Mouse (Mus musculus) embryonic facial prominence, embryonic 12.5 days (tissue): ENCODE results near the gene Ehhadh. TPM values are rescaled to one million over a fixed set of nuclear protein-coding genes. Genes with fewer than 3 reads are reported as not detected.
"Not testable (repeated sequence)": the region's sequence is repeated elsewhere in the genome, so short reads cannot be mapped to it uniquely, and the experiment has no call there.

ENCODE experiments used
- ATAC-seq: fragments of 200-750 bp; cut with Nextera tagmentation; 2 replicates; pipeline ENCODE4 v1.8.0; 2017; ENCODE audit not compliant: insufficient number of reproducible peaks, insufficient read depth, low FRiP score, low TSS enrichment
- H3K27ac ChIP-seq: fragments of 300-500 bp; sonication (generic); 2 replicates; pipeline ENCODE4 v1.5.1; 2016; ENCODE audit warnings: mild to moderate bottlenecking
- H3K27me3 ChIP-seq: fragments of 300-500 bp; sonication (generic); 2 replicates; pipeline ENCODE4 v1.6.1; 2016; ENCODE audit warnings: mild to moderate bottlenecking, moderate library complexity
- H3K36me3 ChIP-seq: fragments of 300-500 bp; sonication (generic); 2 replicates; pipeline ENCODE4 v1.6.1; 2016; ENCODE audit warnings: mild to moderate bottlenecking
- H3K4me1 ChIP-seq: fragments of 300-500 bp; sonication (generic); 2 replicates; pipeline ENCODE4 v1.6.1; 2016
- H3K4me2 ChIP-seq: fragments of 300-500 bp; sonication (generic); replicated peaks from 2 replicates; pipeline ENCODE4 v1.6.1; 2016; ENCODE audit warnings: mild to moderate bottlenecking, moderate library complexity
- H3K4me3 ChIP-seq: fragments of 300-500 bp; sonication (generic); 2 replicates; pipeline ENCODE4 v1.5.1; 2016; ENCODE audit warnings: mild to moderate bottlenecking
- H3K9ac ChIP-seq: fragments of 300-500 bp; sonication (generic); 2 replicates; pipeline ENCODE4 v1.6.1; 2016; ENCODE audit warnings: mild to moderate bottlenecking, moderate library complexity
- H3K9me3 ChIP-seq: fragments of 300-500 bp; sonication (generic); 2 replicates; pipeline ENCODE4 v1.6.1; 2016; ENCODE audit warnings: mild to moderate bottlenecking, moderate library complexity
- WGBS: fragments of 180-500 bp; shearing (Covaris S2); methylation state at CpG from one replicate; pipeline ENCODE4 v1.1.7; 2016; 5-methylcytosine and 5-hydroxymethylcytosine counted together
- polyA plus RNA-seq: library from polyadenylated mRNA; unstranded; fragments of >200 nt; fragmentation: Nextera tagmentation; extraction: Ambion mirVana; gene quantifications from 2 replicates; pipeline ENCODE4 v1.2.1, GENCODE M21; 2016

Gene Ehhadh
- polyA plus RNA-seq, 1 experiment from 2014 or later, result 2.4 TPM

DNA sequence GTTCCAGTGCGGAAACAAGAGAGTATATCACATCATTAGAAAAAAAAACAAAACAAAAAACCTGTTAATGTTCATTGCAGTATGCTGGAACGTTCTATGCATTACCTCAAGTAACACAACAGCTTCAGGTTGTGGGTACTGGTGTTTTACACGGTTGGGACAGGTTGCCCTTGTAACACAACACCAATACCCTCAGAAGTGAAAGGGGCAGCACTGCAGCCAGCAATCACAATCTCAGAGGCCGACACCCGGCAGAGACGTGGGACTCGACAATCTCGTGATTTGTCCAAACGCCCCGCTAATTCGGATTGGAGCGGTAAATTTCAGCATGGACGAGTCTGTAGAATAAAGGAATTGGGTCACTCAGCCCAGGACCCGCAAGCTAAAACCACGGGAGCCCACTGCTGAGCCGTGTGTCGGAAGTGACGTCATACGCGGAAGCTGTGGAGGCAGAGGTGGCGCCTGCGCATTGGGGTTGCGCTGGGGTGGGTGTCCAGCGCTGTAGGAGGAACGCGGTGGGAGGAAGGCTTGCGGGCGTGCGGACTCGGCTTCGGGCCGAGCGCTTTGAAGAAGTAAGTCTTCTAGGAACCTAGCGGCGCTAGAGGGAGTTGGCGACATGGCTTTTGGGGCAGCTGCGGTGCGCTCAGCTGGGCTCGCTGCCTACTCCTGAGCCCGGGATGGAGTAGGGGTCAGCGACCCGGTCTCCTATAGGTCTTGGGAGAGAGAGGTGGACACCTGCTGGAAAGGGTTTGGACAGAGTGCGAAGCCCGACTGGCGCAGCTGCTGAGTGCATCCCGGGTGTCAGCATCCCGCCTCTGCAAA lies 6.5 kb upstream of the Ehhadh start, which contains the start of gene Map3k13:
TSS of gene Map3k13 (plus strand) at position 472 of the 822 bp plus-strand sequence.
- Histone ChIP-seq H3K9ac (peak within 1 kb of the TSS; percentile 73), H3K9me3 (no peaks in the 10 kb centered on the region), H3K36me3 (peaks cover under 1% of the 10 kb centered on the region; the same call in 1 of the 2 replicates), H3K27ac (peak within 1 kb of the TSS; percentile 78), H3K4me2 (peak within 1 kb of the TSS; percentile 70), H3K27me3 (no peaks in the 10 kb centered on the region), H3K4me1 (0 out of 2 replicates have a peak, but pooled peaks cover 4% of the 10 kb centered on the region), H3K4me3 (peak within 1 kb of the TSS; percentile 68)
- peak; percentile 97 for ATAC-seq
- 2% methylated on average over 47 of the region's 47 CpGs for WGBS

- Histone ChIP-seq H3K4me3 (peak overlapping the region; percentile 68), H3K4me2 (peak overlapping the region; percentile 70)
- not testable (repeated sequence) for H3K27me3 ChIP-seq, H3K9ac ChIP-seq, H3K36me3 ChIP-seq, H3K4me1 ChIP-seq, ATAC-seq, H3K27ac ChIP-seq, H3K9me3 ChIP-seq
- 32% methylated on average over 2 of the region's 2 CpGs for WGBS
Measured at GRCm38 (mm10) chr16:21793080-21793810, 5.6 kb upstream of the Ehhadh start.

GRCm38 (mm10) chr16:21791779-21792178 lies 4.2 kb upstream of the Ehhadh start:
- no peak overlapping the region for H3K4me3 ChIP-seq
- no peak overlapping the region for H3K27ac ChIP-seq
- no peak overlapping the region for H3K4me2 ChIP-seq
- no peak for ATAC-seq
- 0 out of 2 replicates have a peak, but pooled peaks cover 4% of the 10 kb centered on the region for H3K4me1 ChIP-seq
- no peaks in the 10 kb centered on the region for H3K36me3 ChIP-seq
- H3K9ac ChIP-seq, result no peak overlapping the region
- H3K9me3 ChIP-seq, result no peaks in the 10 kb centered on the region
- WGBS, result 61% methylated on average over 3 of the region's 3 CpGs
- H3K27me3 ChIP-seq, result no peaks in the 10 kb centered on the region

GRCm38 (mm10) chr16:21790469-21790868 lies 2.9 kb upstream of the Ehhadh start:
- 6% methylated on average over 1 of the region's 1 CpGs for WGBS
- no peak for ATAC-seq
- Histone ChIP-seq H3K36me3 (no peaks in the 10 kb centered on the region), H3K9ac (no peak overlapping the region), H3K4me3 (no peak overlapping the region), H3K27me3 (no peaks in the 10 kb centered on the region), H3K4me2 (no peak overlapping the region), H3K4me1 (0 out of 2 replicates have a peak, but pooled peaks cover 4% of the 10 kb centered on the region), H3K27ac (no peak overlapping the region), H3K9me3 (no peaks in the 10 kb centered on the region)

- 68% methylated on average over 2 of the region's 2 CpGs for WGBS
- H3K9me3 ChIP-seq, result no peaks in the 10 kb centered on the region
Measured at GRCm38 (mm10) chr16:21789180-21789579, 1.6 kb upstream of the Ehhadh start.

DNA sequence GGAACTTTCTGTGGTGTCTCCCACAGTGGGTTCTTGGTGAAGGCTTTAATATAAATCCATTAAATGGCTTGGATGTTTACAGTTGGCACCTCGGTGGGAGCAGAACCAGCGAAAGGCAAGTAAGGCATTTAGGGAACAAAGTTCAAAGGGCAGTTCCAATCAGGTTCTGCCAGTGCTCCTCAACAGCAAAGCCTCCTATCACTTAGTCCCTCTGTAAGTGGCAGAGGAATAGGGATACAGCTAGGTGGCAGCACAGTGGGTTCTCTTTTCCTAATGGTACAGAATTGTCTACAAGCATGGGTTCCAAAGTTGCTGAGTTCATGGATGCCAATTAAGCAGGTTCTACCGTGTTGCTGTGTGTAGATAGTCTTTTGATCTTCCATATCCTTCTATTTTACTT lies 974 bp upstream of the Ehhadh start:
- Histone ChIP-seq H3K36me3 (no peaks in the 10 kb centered on the region), H3K27me3 (no peaks in the 10 kb centered on the region), H3K9ac (no peak overlapping the region), H3K4me2 (no peak overlapping the region), H3K27ac (no peak overlapping the region), H3K4me3 (no peak overlapping the region), H3K4me1 (no peaks in the 10 kb centered on the region), H3K9me3 (no peaks in the 10 kb centered on the region)
- no peak for ATAC-seq
- 46% methylated on average over 3 of the region's 3 CpGs for WGBS

More at GRCm38 (mm10) chr16:21789180-21789579, 1.6 kb upstream of the Ehhadh start:
- Histone ChIP-seq H3K36me3 (no peaks in the 10 kb centered on the region), H3K4me3 (no peak overlapping the region), H3K4me1 (no peaks in the 10 kb centered on the region), H3K4me2 (no peak overlapping the region), H3K27ac (no peak overlapping the region), H3K27me3 (no peaks in the 10 kb centered on the region), H3K9ac (no peak overlapping the region)
- ATAC-seq, result no peak

GRCm38 (mm10) chr16:21786317-21786716 lies 1.3 kb downstream of the Ehhadh start:
- Histone ChIP-seq H3K27me3 (no peaks in the 10 kb centered on the region), H3K4me3 (no peak overlapping the region), H3K27ac (no peak overlapping the region), H3K36me3 (no peaks in the 10 kb centered on the region), H3K4me2 (no peak overlapping the region), H3K9me3 (no peaks in the 10 kb centered on the region), H3K9ac (no peak overlapping the region), H3K4me1 (no peaks in the 10 kb centered on the region)
- WGBS, result 88% methylated on average over 8 of the region's 8 CpGs
- ATAC-seq, result no peak

DNA sequence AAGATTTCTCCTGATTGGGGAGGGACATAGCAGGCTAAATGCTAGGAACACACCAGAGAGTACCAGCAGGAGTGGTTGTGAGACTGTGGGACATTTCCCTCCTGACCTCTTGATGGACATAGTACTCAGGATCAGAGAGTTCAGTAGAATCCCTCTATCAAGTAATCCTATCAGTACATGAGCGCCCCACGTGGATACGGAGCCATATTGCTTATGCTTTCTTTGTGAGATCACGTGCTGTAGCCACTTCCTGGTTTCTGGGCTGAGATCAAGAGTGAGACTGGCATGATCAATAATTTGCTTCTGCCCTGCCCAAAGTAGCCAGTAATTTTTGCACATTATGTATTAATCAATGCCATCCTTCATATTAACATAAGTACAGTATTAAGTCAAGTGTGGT lies 2.6 kb downstream of the Ehhadh start:
- no peak for ATAC-seq
- Histone ChIP-seq H3K9me3 (no peaks in the 10 kb centered on the region), H3K4me3 (no peak overlapping the region), H3K27me3 (no peaks in the 10 kb centered on the region), H3K9ac (no peak overlapping the region), H3K4me1 (no peaks in the 10 kb centered on the region), H3K27ac (no peak overlapping the region), H3K36me3 (no peaks in the 10 kb centered on the region), H3K4me2 (no peak overlapping the region)
- 70% methylated on average over 4 of the region's 4 CpGs for WGBS

- Histone ChIP-seq H3K4me3 (no peak overlapping the region), H3K4me1 (no peaks in the 10 kb centered on the region), H3K9me3 (no peaks in the 10 kb centered on the region), H3K4me2 (no peak overlapping the region), H3K9ac (no peak overlapping the region), H3K36me3 (no peaks in the 10 kb centered on the region), H3K27me3 (no peaks in the 10 kb centered on the region), H3K27ac (no peak overlapping the region)
- WGBS, result 62% methylated on average over 2 of the region's 2 CpGs
- ATAC-seq, result no peak
Measured at GRCm38 (mm10) chr16:21782807-21783206, 4.8 kb downstream of the Ehhadh start.

- H3K27me3 ChIP-seq, result no peaks in the 10 kb centered on the region
- no peak overlapping the region for H3K4me2 ChIP-seq
- no peak overlapping the region for H3K9ac ChIP-seq
- 87% methylated on average over 3 of the region's 3 CpGs for WGBS
- no peak overlapping the region for H3K27ac ChIP-seq
- H3K9me3 ChIP-seq, result no peaks in the 10 kb centered on the region
- no peaks in the 10 kb centered on the region for H3K36me3 ChIP-seq
- no peak for ATAC-seq
- H3K4me1 ChIP-seq, result no peaks in the 10 kb centered on the region
- no peak overlapping the region for H3K4me3 ChIP-seq
Measured at GRCm38 (mm10) chr16:21781895-21782294, 5.7 kb downstream of the Ehhadh start.

- H3K4me2 ChIP-seq, result no peak overlapping the region
- ATAC-seq, result no peak
- 75% methylated on average over 3 of the region's 3 CpGs for WGBS
- no peaks in the 10 kb centered on the region for H3K27me3 ChIP-seq
- no peaks in the 10 kb centered on the region for H3K4me1 ChIP-seq
- no peak overlapping the region for H3K27ac ChIP-seq
- H3K4me3 ChIP-seq, result no peak overlapping the region
- H3K36me3 ChIP-seq, result no peaks in the 10 kb centered on the region
- no peak overlapping the region for H3K9ac ChIP-seq
- H3K9me3 ChIP-seq, result no peaks in the 10 kb centered on the region
Measured at GRCm38 (mm10) chr16:21781277-21781676, 6.3 kb downstream of the Ehhadh start.

DNA sequence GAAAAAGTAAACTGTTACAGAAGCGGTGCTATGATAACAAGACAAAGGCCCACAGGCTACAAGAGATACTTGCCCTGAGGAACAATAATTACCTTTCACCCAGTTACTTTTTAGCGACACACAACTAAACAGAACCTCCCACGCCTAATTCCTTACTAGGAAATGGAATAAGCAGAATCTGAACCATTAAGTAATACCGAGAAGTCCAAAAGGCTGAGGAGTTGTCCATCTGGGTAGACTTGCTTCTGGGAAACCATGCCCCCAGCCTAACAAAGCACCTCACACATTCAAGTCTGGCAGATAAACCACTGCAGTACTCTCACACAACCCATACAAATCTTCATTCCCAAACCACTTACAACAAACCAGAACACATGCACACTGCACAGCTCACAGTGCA lies 8.5 kb downstream of the Ehhadh start:
- Histone ChIP-seq H3K4me3 (no peak overlapping the region), H3K4me1 (no peaks in the 10 kb centered on the region), H3K36me3 (no peaks in the 10 kb centered on the region), H3K9me3 (no peaks in the 10 kb centered on the region), H3K27me3 (no peaks in the 10 kb centered on the region), H3K9ac (no peak overlapping the region), H3K4me2 (no peak overlapping the region), H3K27ac (no peak overlapping the region)
- 85% methylated on average over 4 of the region's 4 CpGs for WGBS
- ATAC-seq, result no peak
